Mouse (Mus musculus) lung, postnatal 0 days (tissue): ENCODE results near the gene Rsf1.

Experiments used
- CTCF ChIP-seq: IDR thresholded peaks from 2 replicates; pipeline ENCODE4 v1.5.1; 2016; ENCODE audit warnings: antibody characterized with exemption, mild to moderate bottlenecking
- EP300 ChIP-seq: IDR thresholded peaks from 2 replicates; pipeline ENCODE4 v1.6.1; 2016; ENCODE audit warnings: antibody characterized with exemption, mild to moderate bottlenecking, control low read depth

- no peak for TF ChIP-seq CTCF
- TF ChIP-seq EP300: no peak
These were observed 18.9 kb downstream of the Rsf1 start for GRCm38 (mm10) chr7:97598548-97598947.
